Mouse (Mus musculus): ENCODE data around the gene Gm21731. TPM values are rescaled to one million over a fixed set of nuclear protein-coding genes. Genes with fewer than 3 reads are reported as not detected.
"Not testable (repeated sequence)": the region's sequence is repeated elsewhere in the genome, so short reads cannot be mapped to it uniquely, and the experiment has no call there.

Gene Gm21731
- not detected in 2 replicates for total RNA-seq (2017)

GRCm38 (mm10) chr13:120238811-120239210 is at the start of gene Gm21731:
Gene Gm21731 (plus strand): TSS chr13:120239111.
- not testable (repeated sequence) for ATAC-seq (ENCODE audit: extremely low read depth, insufficient number of reproducible peaks, low FRiP score, poor library complexity, severe bottlenecking)

DNA sequence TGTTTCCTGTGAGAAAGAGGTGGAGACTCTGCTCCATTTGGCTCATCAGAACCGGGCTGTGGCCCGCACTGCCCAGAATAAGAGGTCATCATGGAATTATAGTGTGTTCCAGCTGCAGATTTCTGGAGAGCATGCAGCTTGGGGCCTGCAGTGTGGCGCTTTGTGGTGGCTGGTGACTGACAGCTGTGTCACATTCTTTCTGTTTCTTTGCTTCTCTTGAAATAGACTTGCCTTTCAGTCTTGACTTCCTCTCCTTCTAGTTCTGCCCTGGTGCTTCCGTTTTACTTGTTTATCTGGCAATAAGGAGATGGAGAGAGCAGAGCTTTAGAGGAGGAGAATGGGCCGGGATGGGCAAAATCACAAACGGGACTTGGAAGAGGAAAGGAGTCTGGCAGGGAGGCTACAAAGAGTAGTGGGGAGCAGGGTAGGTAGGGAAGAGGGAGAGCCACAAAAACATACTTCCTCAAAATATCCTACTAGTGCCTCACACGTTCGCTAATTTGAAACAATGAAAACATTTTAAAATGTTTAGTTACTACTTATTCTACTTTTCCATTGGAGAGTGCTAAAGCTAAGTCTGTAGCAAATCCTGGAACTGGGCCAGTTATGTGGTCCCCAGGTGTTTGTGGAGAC is 42.6 kb upstream of the Gm21731 start:
- peak; percentile 35 for ATAC-seq (ENCODE audit: extremely low read depth, insufficient number of reproducible peaks, low FRiP score, poor library complexity, severe bottlenecking)

GRCm38 (mm10) chr13:120215847-120216246 is 23.1 kb upstream of the Gm21731 start, which contains the start of gene Gm21762:
Gene Gm21762 (minus strand): TSS chr13:120215947.
- ATAC-seq (ENCODE audit: extremely low read depth, insufficient number of reproducible peaks, low FRiP score, poor library complexity, severe bottlenecking) = not testable (repeated sequence)

DNA sequence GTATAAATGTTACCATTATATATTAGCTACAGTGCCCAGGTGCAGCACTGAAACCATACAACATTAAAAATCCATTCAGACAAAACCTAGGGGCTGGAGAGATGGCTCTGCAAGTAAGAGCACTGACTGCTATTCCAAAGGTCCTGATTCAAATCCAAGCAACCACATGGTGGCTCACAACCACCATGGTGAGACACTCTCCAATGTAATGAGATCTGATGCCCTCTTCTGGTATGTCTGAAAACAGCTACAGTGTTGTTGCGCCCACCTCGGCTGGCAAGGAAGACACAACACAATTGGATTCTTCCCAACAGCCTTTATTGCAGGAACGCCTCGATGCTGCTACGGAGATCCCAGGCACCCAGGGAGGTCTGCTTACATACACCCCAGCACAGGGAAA is 18.0 kb upstream of the Gm21731 start:
- 0 out of 2 replicates have a peak, but pooled peaks have one; percentile 30 for ATAC-seq (ENCODE audit: extremely low read depth, insufficient number of reproducible peaks, low FRiP score, poor library complexity, severe bottlenecking)

DNA sequence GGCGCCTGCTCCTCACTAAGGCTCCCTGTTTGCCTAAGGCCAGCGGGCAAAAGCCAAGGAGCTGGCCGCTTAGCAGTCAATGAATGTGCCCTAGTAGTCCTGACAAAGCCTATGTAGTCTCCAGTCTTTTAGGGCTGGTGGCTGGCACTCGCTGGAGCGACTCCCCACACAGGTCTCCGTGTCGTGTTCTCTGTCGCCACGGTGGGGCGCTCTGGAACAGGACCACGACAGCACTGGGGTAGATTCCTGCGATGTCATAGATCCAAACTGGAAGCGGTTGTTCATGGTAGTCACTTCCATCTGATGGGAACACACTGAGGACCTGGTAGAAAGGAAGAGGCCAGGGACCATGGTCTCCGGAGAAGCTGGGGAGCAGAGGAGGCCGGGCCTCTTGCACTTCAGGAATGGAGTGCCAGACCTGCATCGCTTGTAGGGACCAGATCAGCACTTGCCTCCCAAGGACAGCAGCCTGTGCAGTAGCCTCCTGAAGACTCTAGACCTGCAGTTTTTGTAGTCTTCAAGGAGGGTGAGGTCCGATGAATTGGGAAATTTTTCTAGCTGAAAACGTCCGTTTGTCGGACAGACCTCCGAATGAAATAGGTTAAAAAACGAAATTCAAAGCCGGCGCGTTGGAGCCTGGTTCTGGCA is 15.8 kb upstream of the Gm21731 start:
- peak; percentile 16; the same call in 1 of the 2 replicates for ATAC-seq (ENCODE audit: extremely low read depth, insufficient number of reproducible peaks, low FRiP score, poor library complexity, severe bottlenecking)

DNA sequence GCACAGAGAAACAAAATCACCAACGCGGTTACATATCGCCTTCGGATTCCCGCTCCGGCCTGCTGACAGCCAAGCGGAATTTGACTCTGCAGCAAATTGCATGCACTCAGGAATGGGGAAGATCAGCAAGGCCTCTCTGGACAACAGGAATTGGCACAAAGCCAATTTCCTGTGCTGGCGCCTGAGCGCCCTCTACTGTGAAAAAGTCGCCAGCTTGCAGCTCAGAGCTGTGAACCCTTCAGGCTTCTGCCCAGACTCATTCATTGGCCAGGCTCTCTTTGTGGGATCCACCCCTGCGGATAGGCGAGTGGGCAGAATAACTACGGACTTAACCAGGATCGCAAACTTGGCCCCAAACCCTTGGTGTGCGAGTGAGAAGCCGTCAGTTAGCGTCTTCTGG is 7.1 kb upstream of the Gm21731 start:
- 0 out of 2 replicates have a peak, but pooled peaks have one; percentile 36 for ATAC-seq (ENCODE audit: extremely low read depth, insufficient number of reproducible peaks, low FRiP score, poor library complexity, severe bottlenecking)

DNA sequence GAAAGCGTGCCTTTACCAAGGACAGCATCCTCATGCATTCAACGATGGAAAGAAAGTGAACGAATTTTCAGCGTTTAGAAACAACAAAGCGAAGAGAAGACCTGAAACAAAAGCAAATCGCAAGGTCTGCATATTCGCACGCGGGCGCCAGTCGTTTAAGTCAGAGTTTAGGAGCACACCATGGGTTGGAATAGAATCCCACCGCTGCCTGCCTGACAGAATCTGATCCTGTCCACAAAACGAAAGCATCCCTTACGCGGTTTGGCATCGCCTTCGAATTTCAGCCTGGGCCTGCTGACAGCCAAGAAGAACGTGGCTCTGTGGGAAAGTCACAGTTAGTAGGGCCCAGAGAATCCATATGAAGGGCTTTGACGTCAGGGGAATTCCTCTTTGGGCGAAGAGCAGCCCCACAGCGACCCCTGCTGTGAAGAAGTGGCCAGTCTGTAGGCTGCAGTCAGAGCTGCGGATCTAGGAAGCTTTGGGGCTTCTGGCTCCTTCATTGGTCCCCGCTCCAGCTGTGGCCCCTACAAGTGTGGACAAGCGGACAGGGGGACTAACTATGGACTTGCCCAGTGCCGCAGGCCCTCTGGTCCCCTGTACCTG is 6.4 kb upstream of the Gm21731 start:
- peak; percentile 39; the same call in 1 of the 2 replicates for ATAC-seq (ENCODE audit: extremely low read depth, insufficient number of reproducible peaks, low FRiP score, poor library complexity, severe bottlenecking)

GRCm38 (mm10) chr13:120251208-120251924 is 12.5 kb downstream of the Gm21731 start:
- not testable (repeated sequence) for ATAC-seq (ENCODE audit: extremely low read depth, insufficient number of reproducible peaks, low FRiP score, poor library complexity, severe bottlenecking)

- peak; percentile 53 for ATAC-seq (ENCODE audit: extremely low read depth, insufficient number of reproducible peaks, low FRiP score, poor library complexity, severe bottlenecking)
Measured at GRCm38 (mm10) chr13:120258817-120259658, 20.1 kb downstream of the Gm21731 start.

- ATAC-seq (ENCODE audit: extremely low read depth, insufficient number of reproducible peaks, low FRiP score, poor library complexity, severe bottlenecking) = peak; percentile 51
Measured at GRCm38 (mm10) chr13:120259718-120260117, 20.8 kb downstream of the Gm21731 start.

GRCm38 (mm10) chr13:120262870-120263269 is 24.0 kb downstream of the Gm21731 start, which contains the start of gene AF067061:
Gene AF067061 (plus strand): TSS chr13:120263114.
- ATAC-seq (ENCODE audit: extremely low read depth, insufficient number of reproducible peaks, low FRiP score, poor library complexity, severe bottlenecking) = not testable (repeated sequence)

- ATAC-seq (ENCODE audit: extremely low read depth, insufficient number of reproducible peaks, low FRiP score, poor library complexity, severe bottlenecking) = 0 out of 2 replicates have a peak, but pooled peaks have one; percentile 51
Measured at GRCm38 (mm10) chr13:120277837-120278236, 38.9 kb downstream of the Gm21731 start.

DNA sequence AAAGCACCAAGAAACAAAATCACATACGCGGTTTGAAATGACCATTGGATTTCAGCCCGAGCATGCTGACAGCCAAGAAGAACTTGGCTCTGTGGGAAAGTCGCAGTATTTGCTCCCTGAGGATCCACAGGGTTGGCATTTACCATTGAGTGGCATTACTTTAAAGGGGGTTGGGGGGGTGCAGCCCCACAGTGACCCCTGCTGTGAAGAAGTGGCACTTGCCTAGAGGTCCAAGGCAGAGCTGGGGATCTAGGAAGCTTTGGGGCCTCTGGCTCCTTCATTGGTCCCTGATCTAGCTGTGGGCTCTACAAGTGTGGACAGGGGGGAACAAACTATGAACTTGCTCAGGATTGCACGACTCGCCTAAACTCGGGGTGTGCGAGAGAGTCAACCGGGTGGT is 39.9 kb downstream of the Gm21731 start:
- no peak for ATAC-seq (ENCODE audit: extremely low read depth, insufficient number of reproducible peaks, low FRiP score, poor library complexity, severe bottlenecking)

Other genes with a start within 250 kb of the Gm21731 start
- not detected in 2 replicates for gene Gm36079, start 212.1 kb upstream of the Gm21731 start, total RNA-seq (2017)
- gene Gm21188, start 186.9 kb upstream of the Gm21731 start, total RNA-seq (2017) = 10.2 and 18.7 TPM in 2 replicates
- not detected in 2 replicates for gene Gm20767, start 98.9 kb upstream of the Gm21731 start, total RNA-seq (2017)
- gene Gm21818, start 66.7 kb upstream of the Gm21731 start, total RNA-seq (2017) = not detected in 2 replicates
- gene Gm21762, start 23.2 kb upstream of the Gm21731 start, total RNA-seq (2017) = not detected in 2 replicates
- 0.93 TPM in 1 of 2 replicates, not detected in the other for gene AF067061, start 24.0 kb downstream of the Gm21731 start, total RNA-seq (2017)
- gene BC147527, start 61.3 kb downstream of the Gm21731 start, total RNA-seq (2017) = 11.7 and 20.7 TPM in 2 replicates
- gene Tcstv3, start 77.8 kb downstream of the Gm21731 start, total RNA-seq (2017) = not detected in 2 replicates

All from neutrophil, adult 5-6 weeks (primary cell).